Mouse (Mus musculus) CD8-positive naive resting alpha-beta T cell, adult 2 months (primary cell): Measurements from ENCODE around the gene Atg13.

Source experiments
- DNase-seq, 2 experiments: peaks; one replicate each; pipeline ENCODE4 v3.0.0; 2022; ENCODE audit warnings: low read depth in 2 of 2, low spot score in 2 of 2

The Atg13 gene

DNA sequence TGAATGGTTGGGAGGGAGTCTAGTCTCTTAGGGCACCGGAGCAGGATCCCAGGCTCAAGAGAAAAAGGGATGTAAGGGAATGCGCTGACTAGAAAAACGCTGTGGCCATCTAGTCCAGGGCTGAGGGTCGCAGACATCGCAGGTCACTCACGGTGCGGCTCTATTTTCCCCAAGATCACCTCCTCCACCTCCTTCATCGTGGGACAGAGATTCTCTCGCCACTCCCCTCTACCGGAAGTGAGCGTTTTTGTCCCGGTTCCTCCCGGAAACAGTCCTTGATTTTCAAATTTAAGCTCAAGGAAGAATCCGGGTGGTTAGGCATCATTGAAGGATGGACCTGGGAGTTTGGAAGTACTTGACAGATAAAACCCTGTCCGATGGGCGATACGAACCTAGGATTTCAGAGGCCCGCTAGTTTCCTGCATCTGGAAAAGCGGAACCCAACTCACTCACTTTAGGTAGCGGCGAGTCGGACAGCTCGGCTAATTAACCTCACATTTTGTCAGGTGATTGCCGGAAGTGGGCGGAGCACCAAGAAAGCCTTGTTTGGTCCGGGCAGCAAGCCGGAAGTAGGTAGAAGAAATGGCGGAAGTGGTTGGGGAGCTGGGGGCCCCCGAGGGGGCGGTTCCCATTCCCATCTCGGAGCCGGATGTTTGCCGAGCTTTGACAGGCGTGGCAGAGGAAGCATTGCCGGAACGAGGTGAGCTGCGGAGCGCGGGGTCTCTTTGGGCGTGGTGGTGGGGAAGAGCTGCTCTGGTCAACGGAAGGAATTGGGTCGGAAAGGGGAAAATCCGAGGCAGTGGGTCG lies 60.6 kb downstream of the Atg13 start, which contains the start of the genes Zfp408 and Arhgap1:
Gene Zfp408, minus strand, starts transcription at position 239 of the 807 bp plus-strand sequence.
Gene Arhgap1, plus strand, starts transcription at position 308 of the 807 bp plus-strand sequence.
- peak; percentile 93 to 95 for DNase-seq

- DNase-seq: no peak
Measured at GRCm38 (mm10) chr2:91649152-91649551, 61.2 kb downstream of the Atg13 start.

DNA sequence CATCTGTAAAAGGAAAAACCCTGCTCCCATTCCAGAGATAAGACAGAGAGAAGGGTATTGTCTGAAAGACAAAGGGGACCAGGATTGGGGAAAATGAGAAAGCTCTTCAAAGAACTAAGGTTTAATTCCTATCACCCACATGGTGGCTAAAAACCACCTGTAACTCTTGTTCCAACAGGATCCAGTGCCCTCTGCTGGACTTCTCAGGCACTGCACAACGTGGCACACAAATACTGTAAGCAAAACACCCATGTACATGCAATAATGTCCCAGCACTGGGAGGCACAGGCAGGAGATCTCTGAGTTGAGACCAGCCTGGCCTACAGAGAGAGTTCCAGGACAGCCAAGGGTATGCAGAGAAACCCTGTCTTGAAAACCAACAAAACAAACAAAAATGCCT lies 63.6 kb downstream of the Atg13 start:
- peak; percentile 55 to 72 for DNase-seq

- DNase-seq: peak; percentile 45 to 48
Measured at GRCm38 (mm10) chr2:91645811-91646210, 64.6 kb downstream of the Atg13 start.

- DNase-seq: no peak
Measured at GRCm38 (mm10) chr2:91645354-91645753, 65.0 kb downstream of the Atg13 start.

DNA sequence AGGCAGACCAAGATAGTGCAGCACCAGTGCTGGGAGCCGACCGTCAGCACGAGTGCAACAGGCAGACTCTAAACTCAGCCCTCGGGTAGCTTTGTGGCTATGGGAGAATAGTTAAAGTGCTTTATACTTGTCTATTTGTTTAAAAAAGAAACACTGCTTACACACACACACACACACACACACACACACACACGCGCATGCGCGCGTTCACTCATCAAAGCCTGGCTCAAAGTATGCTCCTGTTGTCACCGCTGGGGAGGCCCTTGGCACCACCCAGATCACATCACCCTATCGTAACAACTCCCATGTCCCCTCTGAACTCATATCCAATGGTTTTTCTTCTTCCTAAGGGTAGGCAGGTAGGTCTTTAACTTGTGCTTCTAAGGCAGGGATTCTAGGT lies 66.4 kb downstream of the Atg13 start:
- no peak for DNase-seq

DNA sequence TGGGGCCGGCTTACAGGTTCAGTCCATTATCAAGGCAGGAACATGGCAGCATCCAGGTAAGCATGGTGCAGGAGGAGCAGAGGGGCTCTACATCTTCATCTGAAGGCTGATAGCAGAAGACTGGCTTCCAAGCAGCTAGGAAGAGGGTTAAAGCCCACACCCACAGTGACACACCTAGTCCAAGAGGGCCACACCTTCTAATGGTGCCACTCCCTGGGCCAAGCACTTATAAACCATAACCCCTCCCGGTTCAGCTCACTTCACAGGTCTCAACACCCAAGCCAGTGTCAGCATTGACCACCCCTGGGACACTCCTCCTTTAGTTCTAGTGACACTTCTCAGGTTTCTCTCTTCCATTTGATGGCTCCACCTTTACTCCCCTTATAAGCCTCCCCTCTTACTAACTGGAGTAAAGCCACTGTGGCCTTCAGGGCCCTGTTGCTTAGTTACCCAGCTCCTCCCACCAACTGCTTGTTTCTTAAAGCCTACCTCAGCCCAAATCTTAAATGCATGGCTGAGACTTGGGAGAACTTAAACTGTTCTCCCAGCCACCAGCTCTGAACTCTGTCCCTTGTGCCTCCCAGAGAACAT lies 67.5 kb downstream of the Atg13 start:
- DNase-seq: no peak

DNA sequence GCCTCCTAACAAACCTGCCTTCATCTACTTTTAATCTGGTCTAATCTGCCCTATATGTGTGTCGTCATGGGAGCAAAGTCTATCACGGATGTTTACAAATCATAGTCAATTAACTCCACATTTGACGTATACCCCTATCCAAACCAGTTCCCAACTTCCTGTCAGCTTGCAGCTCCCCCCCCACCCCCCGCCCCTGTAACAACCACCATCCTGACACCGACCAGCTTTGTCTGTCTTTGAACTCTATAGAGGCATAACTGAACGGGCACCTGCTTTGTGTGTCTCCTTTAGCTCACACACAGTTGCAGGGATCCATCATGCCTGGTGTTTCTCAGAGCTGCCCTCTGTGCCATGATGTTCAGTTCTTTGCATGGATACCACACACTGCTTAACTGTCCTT lies 71.4 kb downstream of the Atg13 start:
- no peak for DNase-seq

DNA sequence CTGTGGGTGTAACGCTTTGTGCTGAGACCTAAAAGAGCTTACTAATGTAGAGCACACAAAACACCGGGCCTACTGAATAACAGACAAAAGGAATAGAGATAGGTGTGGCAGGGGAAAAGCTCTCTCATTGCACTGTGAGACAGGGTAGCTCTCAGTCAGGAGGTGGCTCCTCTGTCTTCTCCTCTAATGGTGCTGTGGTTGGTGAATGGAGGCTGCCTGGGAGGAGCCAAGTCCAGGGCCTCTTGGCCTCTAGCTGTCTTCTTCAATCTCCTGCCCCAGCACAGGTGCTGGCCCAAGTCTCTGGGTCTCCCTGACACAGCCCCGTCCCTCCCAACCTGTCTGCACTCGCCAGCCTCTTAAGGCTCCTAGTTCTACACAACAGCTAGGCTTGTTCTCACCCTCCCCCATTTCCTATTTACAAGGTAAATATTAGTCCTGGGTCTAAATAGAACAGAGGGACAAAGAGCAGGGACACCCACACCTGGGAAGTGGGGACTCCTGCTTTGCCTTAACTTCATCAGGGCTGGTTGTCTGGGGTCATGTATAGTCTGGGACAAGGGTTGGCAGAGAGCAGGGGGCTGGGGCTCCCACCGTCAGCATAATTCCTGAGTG lies 73.5 kb downstream of the Atg13 start:
- no peak for DNase-seq

GRCm38 (mm10) chr2:91636229-91636628 lies 74.1 kb downstream of the Atg13 start, which contains the start of gene F2:
F2 (minus strand) TSS chr2:91636414.
- no peak for DNase-seq

GRCm38 (mm10) chr2:91635486-91635885 lies 74.9 kb downstream of the Atg13 start:
- DNase-seq: no peak

DNA sequence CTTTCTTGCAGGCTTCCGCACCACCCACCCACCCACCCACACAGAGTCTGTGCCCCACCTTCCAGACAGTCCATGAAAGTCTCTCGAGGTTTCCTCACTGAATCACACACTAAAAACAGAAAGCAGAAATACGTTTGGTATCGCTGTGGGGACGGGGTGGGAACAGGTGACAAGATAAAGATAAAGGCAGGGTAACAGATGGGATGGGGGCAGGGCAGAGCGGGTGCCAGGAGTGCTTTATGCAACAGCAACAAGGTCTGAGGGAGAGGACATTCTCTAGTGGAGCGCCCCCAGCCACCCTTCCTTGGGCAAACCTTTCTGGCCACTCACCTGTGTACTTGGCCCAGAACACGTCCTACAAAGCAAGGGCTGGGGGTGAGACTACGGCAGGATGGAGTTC lies 75.5 kb downstream of the Atg13 start:
- no peak for DNase-seq

GRCm38 (mm10) chr2:91633334-91633977 lies 76.9 kb downstream of the Atg13 start:
- no peak for DNase-seq

DNA sequence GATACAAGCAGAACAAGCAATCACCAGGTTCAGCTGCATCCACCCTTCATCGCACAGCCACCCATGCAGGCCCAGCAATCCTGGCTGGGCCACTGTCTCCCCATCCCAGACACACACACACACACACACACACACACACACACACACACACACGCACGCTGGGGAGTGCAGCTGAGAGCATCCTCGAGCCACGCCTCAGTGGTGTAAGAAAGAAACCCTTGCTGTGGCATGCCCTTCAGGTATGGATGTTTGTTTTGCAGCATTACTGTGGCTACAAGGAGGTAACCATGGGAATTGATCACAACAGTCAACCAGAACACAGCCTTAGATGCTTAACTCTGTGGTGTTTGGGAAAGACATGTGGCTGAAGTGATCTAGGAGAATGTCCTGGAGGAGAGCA lies 78.1 kb downstream of the Atg13 start:
- DNase-seq: no peak

- no peak for DNase-seq
Measured at GRCm38 (mm10) chr2:91631826-91632225, 78.5 kb downstream of the Atg13 start.

DNA sequence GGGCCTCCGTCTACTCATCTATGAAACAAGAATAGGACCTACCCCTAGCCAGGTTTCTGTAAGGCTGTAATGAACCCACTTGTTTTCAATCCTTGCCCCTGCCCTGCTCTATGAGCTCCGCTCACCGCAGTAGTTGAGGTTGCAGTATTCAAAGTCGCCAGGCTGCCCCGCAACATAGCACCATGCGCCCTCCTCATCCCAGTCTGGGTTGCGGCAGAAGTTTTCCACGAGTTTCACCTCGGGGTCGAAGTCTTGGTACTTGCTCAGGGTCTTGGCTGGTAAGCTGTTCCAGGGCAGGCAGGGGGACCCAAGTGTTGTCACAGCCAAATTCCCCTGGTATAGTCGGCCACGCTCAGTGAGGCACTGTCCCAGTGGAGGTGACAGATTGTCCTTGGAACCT lies 80.0 kb downstream of the Atg13 start:
- DNase-seq: no peak

- DNase-seq: no peak
Measured at GRCm38 (mm10) chr2:91629682-91630081, 80.7 kb downstream of the Atg13 start.

DNA sequence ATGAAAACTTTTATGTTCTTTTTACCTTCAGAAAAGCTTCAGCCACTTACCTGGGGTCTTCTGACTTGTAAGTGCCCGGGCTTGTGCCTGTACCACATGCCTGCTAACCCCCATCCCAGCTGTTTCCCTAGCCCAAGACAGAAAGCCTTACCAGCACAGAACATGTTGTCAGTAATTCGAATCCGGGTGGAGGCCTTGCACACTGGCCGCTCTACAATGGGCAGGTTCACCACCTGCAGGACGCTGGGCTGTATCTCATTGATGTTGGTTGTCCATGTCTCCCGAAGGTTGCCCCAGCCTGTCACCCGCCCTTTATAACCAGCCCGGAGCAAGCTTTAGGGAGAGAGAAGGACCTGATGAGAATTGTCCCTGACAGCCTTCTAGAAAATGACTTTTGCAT lies 82.2 kb downstream of the Atg13 start:
- no peak for DNase-seq

- DNase-seq: no peak
Measured at GRCm38 (mm10) chr2:91627486-91627885, 82.9 kb downstream of the Atg13 start.
